Mouse (Mus musculus): ENCODE results near the gene Gm17428. TPM values are rescaled to one million over a fixed set of nuclear protein-coding genes. Genes with fewer than 3 reads are reported as not detected.
"Not testable (repeated sequence)": the region's sequence is repeated elsewhere in the genome, so short reads cannot be mapped to it uniquely, and the experiment has no call there.

Gm17428 gene
- polyA plus RNA-seq, 3 experiments from 2014 or later = not detected

GRCm38 (mm10) chr14:54992196-54992595, 15.5 kb downstream of the Gm17428 start:
- ATAC-seq = no peak

- no peak for ATAC-seq
Measured at GRCm38 (mm10) chr14:54993636-54994035, 16.9 kb downstream of the Gm17428 start.

- no peak for ATAC-seq
Measured at GRCm38 (mm10) chr14:54994136-54994868, 17.6 kb downstream of the Gm17428 start, which contains the start of gene Myh7. TSS of gene Myh7 (minus strand) at chr14:54994626.

GRCm38 (mm10) chr14:54994869-54995186, 18.1 kb downstream of the Gm17428 start:
- ATAC-seq = no peak

GRCm38 (mm10) chr14:54995457-54996138, 18.9 kb downstream of the Gm17428 start:
- ATAC-seq = no peak

GRCm38 (mm10) chr14:54996793-54997192, 20.1 kb downstream of the Gm17428 start:
- no peak for ATAC-seq

GRCm38 (mm10) chr14:54997297-54997696, 20.6 kb downstream of the Gm17428 start:
- ATAC-seq = no peak

- ATAC-seq = no peak
Measured at GRCm38 (mm10) chr14:54998680-54999079, 21.9 kb downstream of the Gm17428 start.

GRCm38 (mm10) chr14:54999868-55000267, 23.1 kb downstream of the Gm17428 start:
- ATAC-seq = not testable (repeated sequence)

- no peak for ATAC-seq
Measured at GRCm38 (mm10) chr14:55000814-55001213, 24.1 kb downstream of the Gm17428 start.

GRCm38 (mm10) chr14:55001446-55001845, 24.7 kb downstream of the Gm17428 start:
- ATAC-seq = no peak

GRCm38 (mm10) chr14:55001938-55002686, 25.4 kb downstream of the Gm17428 start:
- no peak for ATAC-seq

GRCm38 (mm10) chr14:55002687-55003120, 26.0 kb downstream of the Gm17428 start:
- no peak for ATAC-seq

GRCm38 (mm10) chr14:55003878-55004855, 27.4 kb downstream of the Gm17428 start:
- ATAC-seq = no peak

- no peak for ATAC-seq
Measured at GRCm38 (mm10) chr14:55005506-55005905, 28.8 kb downstream of the Gm17428 start.

GRCm38 (mm10) chr14:55005967-55006366, 29.2 kb downstream of the Gm17428 start:
- ATAC-seq = no peak

GRCm38 (mm10) chr14:55006541-55006940, 29.8 kb downstream of the Gm17428 start:
- ATAC-seq = no peak

- ATAC-seq = no peak
Measured at GRCm38 (mm10) chr14:55007120-55007908, 30.6 kb downstream of the Gm17428 start.

- ATAC-seq = no peak
Measured at GRCm38 (mm10) chr14:55008417-55008816, 31.7 kb downstream of the Gm17428 start.

- no peak for ATAC-seq
Measured at GRCm38 (mm10) chr14:55011116-55011515, 34.4 kb downstream of the Gm17428 start.

- peak; percentile 6 for ATAC-seq
Measured at GRCm38 (mm10) chr14:55014591-55014990, 37.9 kb downstream of the Gm17428 start.

All from inflammation-experienced regulatory T-cells, adult 6 months (primary cell).